Mouse (Mus musculus): Measurements from ENCODE around the gene Magi1. TPM values are rescaled to one million over a fixed set of nuclear protein-coding genes. Genes with fewer than 3 reads are reported as not detected.
"Not testable (repeated sequence)": the region's sequence is repeated elsewhere in the genome, so short reads cannot be mapped to it uniquely, and the experiment has no call there.

Gene Magi1
- total RNA-seq, 2 experiments from 2014 or later: 28.5 to 28.7 TPM

DNA sequence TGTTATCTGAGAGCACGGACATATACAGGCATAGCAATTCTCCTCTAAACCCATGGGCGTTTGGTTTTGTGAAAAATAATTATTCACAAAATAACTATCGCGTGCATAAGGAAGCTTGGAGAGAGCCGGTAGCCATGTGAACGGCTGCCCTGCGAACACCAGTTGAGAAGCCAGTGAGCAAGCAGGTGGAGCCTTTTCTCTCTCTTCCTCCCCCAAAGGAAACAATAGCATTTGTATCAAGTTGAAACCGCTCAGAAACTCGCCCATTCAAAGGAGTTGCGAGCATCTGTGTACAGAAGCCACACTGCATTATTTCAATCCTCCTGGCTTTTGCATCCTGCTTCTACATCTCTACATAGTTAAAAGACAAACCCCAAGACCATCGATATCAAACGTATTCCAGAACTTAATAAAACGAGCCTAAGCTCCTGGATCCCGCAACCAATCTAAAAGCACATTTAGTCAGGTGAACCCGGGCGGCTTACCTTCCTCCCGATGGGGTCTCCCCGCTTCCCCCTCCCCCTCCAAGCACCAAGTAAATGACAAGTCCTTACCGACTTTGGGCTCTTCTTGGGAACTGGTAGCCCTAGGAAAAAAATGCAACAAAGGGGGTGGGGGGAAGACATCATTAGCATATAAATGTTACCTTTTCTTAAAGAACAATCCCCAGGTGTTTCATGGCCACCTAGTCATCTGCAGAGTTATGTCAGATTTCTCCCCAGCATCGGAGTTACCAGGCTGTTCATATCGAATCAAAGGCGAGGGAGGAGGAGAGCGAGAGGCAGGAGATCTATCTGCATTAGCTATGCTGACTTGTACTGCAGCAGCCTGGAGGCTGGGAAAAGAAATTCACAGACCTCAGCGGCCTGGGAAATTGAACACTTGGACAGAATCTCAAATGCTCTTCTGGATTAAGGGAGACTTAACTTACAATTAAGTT, 566.8 kb downstream of the Magi1 start:
- intact Hi-C loops (cut with DNase I): no loop called here
- DNase-seq: no peak

GRCm38 (mm10) chr6:93715181-93716180, 568.2 kb downstream of the Magi1 start:
- DNase-seq: no peak
- intact Hi-C loops (cut with DNase I): no loop called here

DNA sequence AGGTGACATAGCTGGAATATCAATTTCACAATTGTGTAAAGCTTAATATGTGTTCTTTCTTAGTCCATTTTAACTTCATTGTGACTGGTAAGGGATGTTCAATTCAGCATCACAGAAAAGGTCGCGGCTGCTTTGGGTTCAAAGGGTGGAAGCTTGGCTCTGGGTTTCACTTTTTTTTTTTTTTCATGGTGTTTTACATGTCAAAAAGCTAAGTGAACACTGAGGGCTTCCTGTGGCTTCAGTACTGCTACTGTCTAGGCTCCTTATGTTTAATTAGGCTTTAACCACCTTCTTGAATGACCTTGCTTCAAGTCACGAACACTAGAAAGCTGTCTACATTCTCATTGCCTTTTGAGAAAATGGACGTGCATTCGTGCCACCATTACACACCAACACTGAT, 579.4 kb downstream of the Magi1 start:
- no peak for DNase-seq
- intact Hi-C loops (cut with DNase I): no loop called here

DNA sequence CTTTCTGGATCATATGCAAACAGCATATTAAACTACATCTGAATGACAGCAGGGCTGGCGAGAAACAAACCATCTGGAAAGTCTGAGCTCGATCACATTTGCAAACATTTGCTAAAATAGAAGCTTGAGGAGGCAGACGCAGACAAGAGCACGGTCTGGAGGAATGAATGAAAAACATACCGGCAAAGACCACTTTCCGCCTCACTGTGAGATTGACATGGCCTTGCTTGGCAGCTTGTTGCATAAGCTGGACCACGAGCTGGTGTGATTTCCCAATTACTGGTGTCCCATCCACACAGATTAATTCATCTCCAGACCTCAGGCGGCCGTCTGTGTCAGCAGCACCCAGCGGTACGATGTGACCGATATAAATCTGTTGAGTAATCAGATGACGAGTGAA, 584.3 kb downstream of the Magi1 start:
- intact Hi-C loops (cut with DNase I): no loop called here
- no peak for DNase-seq

GRCm38 (mm10) chr6:93697956-93698355, 585.8 kb downstream of the Magi1 start:
- intact Hi-C loops (cut with DNase I): no loop called here

DNA sequence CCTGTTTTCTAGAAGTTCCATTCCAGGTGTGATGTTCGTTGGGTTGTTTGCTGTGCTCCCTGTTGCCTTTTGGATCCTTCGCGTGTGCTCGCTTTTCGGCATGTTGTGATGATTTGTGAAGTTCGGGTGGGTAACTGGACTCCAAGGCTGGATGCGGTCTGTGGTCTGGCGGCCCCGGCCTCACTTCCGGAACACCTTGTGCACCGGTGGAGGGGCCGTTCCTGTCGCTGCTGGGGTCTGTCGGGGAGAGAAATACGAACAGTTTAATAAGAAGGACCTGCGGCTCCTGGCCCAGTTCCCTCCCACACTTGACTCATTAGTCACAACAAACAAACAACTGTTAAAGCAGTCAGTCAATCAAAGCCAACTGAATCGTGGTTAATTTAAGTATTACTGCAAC, 605.0 kb downstream of the Magi1 start:
- intact Hi-C loops (cut with DNase I): no loop called here
- no peak for DNase-seq

More at GRCm38 (mm10) chr6:93697956-93698355, 585.8 kb downstream of the Magi1 start:
- no peak for DNase-seq

DNA sequence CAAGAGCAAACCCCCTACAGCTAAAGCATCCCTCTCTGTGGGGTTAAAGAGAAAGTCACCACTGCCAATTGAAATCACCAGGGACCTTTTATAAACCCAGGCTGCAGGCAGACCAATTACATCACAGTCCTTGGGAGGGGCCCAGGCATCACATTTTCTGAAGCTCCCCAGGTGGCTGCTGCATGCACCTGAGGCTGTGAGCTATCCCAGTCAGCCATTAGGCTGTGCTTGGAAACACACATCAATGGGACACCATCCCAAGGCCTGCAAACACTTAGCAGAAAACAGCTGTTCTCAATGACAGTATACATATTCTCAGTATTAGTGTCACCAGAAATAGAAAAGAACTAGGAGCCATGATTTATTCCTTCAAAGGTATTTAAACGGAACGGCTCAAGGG, 617.0 kb downstream of the Magi1 start:
- no peak for DNase-seq
- intact Hi-C loops (cut with DNase I): no loop called here

GRCm38 (mm10) chr6:93665056-93665805, 618.5 kb downstream of the Magi1 start:
- intact Hi-C loops (cut with DNase I): no loop called here
- DNase-seq: no peak

GRCm38 (mm10) chr6:93661139-93661538, 622.6 kb downstream of the Magi1 start:
- no peak for DNase-seq
- intact Hi-C loops (cut with DNase I): no loop called here

DNA sequence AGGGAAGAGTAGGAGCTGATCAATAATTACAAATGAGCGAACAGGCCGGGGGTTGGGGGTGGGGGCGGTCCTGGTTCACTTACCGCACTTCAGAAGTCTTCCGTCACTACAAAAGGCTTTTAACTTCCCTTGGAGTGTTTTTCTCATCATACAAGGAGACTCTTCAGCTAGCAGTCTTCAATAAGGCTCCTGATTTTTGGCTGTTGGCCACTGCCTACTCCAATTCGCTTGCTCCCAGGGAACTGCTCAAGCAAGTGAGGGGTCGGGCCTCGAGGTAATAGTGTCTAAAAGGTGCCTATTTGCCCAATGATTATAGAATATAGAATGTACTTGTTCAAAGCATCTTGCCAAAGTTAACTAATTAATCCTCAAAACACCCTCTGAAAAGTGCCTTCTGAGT, 624.2 kb downstream of the Magi1 start:
- intact Hi-C loops (cut with DNase I): loop anchor here (5.0 kb wide), 1 partner anchor 68 kb away; no protein-coding TSS in a partner anchor

GRCm38 (mm10) chr6:93657187-93657974, 626.3 kb downstream of the Magi1 start:
- intact Hi-C loops (cut with DNase I): loop anchor here (1.0 to 5.0 kb wide), 2 partner anchors 70 to 100 kb away; no protein-coding TSS in a partner anchor
- DNase-seq: peak; percentile 75 to 87

More for the DNA sequence above, 624.2 kb downstream of the Magi1 start:
- DNase-seq: no peak

DNA sequence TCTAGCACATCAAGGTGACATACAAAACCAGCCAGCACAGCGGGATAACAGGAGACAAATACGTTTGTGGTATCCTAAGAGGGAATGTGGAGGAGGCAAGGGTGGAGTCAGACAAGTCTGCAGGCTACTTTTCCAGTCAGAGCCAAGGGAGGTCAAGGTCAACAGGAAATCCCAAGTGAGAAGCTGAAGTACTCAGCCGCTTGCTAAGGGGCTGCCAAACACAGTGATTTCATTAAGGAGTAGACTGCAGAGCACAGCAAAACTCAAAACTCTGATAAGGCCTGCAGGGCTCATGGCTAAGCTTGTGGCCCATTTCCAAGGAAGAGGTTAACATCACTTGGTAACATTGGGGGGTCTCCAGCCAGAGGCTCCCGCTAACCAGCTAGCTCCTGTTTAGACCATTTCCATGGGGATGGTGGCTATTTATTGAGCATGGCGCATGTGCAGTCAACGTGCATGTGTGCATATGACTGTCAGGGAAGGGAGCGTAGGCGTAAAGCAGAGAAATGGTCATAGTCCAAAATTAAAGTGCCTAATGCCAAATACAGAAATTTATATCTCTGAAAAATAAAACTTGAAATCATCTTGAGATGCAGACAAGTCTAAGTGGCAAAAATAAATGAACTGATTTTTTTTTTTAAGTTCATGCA, 635.0 kb downstream of the Magi1 start:
- intact Hi-C loops (cut with DNase I): no loop called here
- DNase-seq: peak; percentile 80 to 84

- DNase-seq; intact Hi-C loops (cut with DNase I): not testable (repeated sequence)
These were observed 653.9 kb downstream of the Magi1 start for GRCm38 (mm10) chr6:93629735-93630291.

GRCm38 (mm10) chr6:93627200-93627599, 656.5 kb downstream of the Magi1 start:
- intact Hi-C loops (cut with DNase I): no loop called here
- no peak for DNase-seq

Other genes starting within 250 kb of the Magi1 start
- gene Slc25a26, start 216.4 kb upstream of the Magi1 start, total RNA-seq (2021): 10 to 100 TPM; 10.6 to 13.9 TPM

All from heart, postnatal 10 days (tissue).